ENCODE assay signal across 12 mouse cellular contexts in genomic region chr5:119321368-119322144, GRCm38 (mm10).
DNase-seq lines count a peak whose midpoint lies in the region; ATAC-seq and TF ChIP-seq lines count a peak whose summit lies in the region.
"Had no signal": no experiment of that assay in that cellular context is flagged by ENCODE, and none has a peak within 500 bp of the region (broad histone marks: within the 10 kb centered on the region; RNA-seq: fewer than 3 reads in every experiment).

No protein-coding gene starts in this region.

- WGBS in liver, embryonic 14.5 days (ENCODE audit: insufficient replicate concordance), result 13% methylated on average over 10 of the region's 10 CpGs
- WGBS in hindbrain, embryonic 13.5 days, result 79% methylated on average over 10 of the region's 10 CpGs
- WGBS in hindbrain, embryonic 14.5 days, result 80% methylated on average over 10 of the region's 10 CpGs

- no peak overlapping the region for H3K9ac ChIP-seq in liver, embryonic 14.5 days (replicated peaks)
- H3K9ac ChIP-seq in hindbrain, embryonic 13.5 days, result no peak overlapping the region
- H3K9ac ChIP-seq in hindbrain, embryonic 14.5 days, result no peak overlapping the region
- H3K9ac ChIP-seq: limb, embryonic 12.5 days had no signal

- no peak for TF ChIP-seq EP300 in liver, embryonic 14.5 days (IDR thresholded peaks at IDR 0.05; ENCODE audit: low read depth)

- no peak overlapping the region for H3K27ac ChIP-seq in liver, embryonic 14.5 days
- H3K27ac ChIP-seq in hindbrain, embryonic 13.5 days, result no peak overlapping the region
- no peak overlapping the region for H3K27ac ChIP-seq in hindbrain, embryonic 14.5 days
- H3K27ac ChIP-seq: limb, embryonic 12.5 days had no signal

- no peaks in the 10 kb centered on the region for H3K36me3 ChIP-seq in liver, embryonic 14.5 days (replicated peaks; ENCODE audit: control insufficient read depth, insufficient read depth, low read depth)
- H3K36me3 ChIP-seq in splenic B cell, adult 2 months (ENCODE audit: control insufficient read depth, insufficient read depth, low read length, poor library complexity, severe bottlenecking), result no peaks in the 10 kb centered on the region
- H3K36me3 ChIP-seq in hindbrain, embryonic 13.5 days, result no peaks in the 10 kb centered on the region
- no peaks in the 10 kb centered on the region for H3K36me3 ChIP-seq in hindbrain, embryonic 14.5 days (replicated peaks; ENCODE audit: control insufficient read depth, insufficient read depth)
- H3K36me3 ChIP-seq: limb, embryonic 12.5 days had no signal

- no peaks in the 10 kb centered on the region for H3K9me3 ChIP-seq in liver, embryonic 14.5 days (ENCODE audit: control insufficient read depth, low read length)
- no peaks in the 10 kb centered on the region for H3K9me3 ChIP-seq in hindbrain, embryonic 13.5 days
- H3K9me3 ChIP-seq in hindbrain, embryonic 14.5 days (ENCODE audit: control insufficient read depth, low read length), result no peaks in the 10 kb centered on the region
- H3K9me3 ChIP-seq: limb, embryonic 12.5 days had no signal

- H3K27me3 ChIP-seq in liver, embryonic 14.5 days (ENCODE audit: control insufficient read depth, insufficient read depth, low read length), result no peaks in the 10 kb centered on the region
- no peaks in the 10 kb centered on the region for H3K27me3 ChIP-seq in splenic B cell, adult 2 months (ENCODE audit: control insufficient read depth, insufficient read depth, low read length, poor library complexity, severe bottlenecking)
- H3K27me3 ChIP-seq in hindbrain, embryonic 13.5 days, result no peaks in the 10 kb centered on the region; the same call in 1 of the 2 replicates
- no peaks in the 10 kb centered on the region for H3K27me3 ChIP-seq in hindbrain, embryonic 14.5 days (ENCODE audit: control insufficient read depth, insufficient read depth, low read length)

- no peak overlapping the region for H3K4me3 ChIP-seq in liver, embryonic 14.5 days (ENCODE audit: insufficient read depth in 1 of 2, low read depth in 2 of 2, low read length in 2 of 2)
- H3K4me3 ChIP-seq in hindbrain, embryonic 13.5 days, result no peak overlapping the region
- no peak overlapping the region for H3K4me3 ChIP-seq in hindbrain, embryonic 14.5 days (replicated peaks; ENCODE audit: low read length)
- H3K4me3 ChIP-seq: limb, embryonic 12.5 days had no signal

- DNase-seq in spleen, adult 18-20 months, result peak; percentile 26 to 27
- no peak for DNase-seq in spleen, adult 12 weeks (ENCODE audit: low spot score)
- DNase-seq in liver, embryonic 14.5 days (ENCODE audit: low read depth in 3 of 3, low spot score in 3 of 3), result peak in 1 of 3 experiments; percentile 16
- DNase-seq in lung, postnatal 4 days, result peak; percentile 64 to 74
- peak; percentile 10 for DNase-seq in splenic B cell, adult 2 months (ENCODE audit: low read depth, low spot score)
- DNase-seq in urinary bladder, postnatal 25 days (ENCODE audit: low spot score), result no peak
- DNase-seq in hindbrain, embryonic 14.5 days (ENCODE audit: low spot score), result no peak
- DNase-seq: kidney, adult 8-10 months; thymus, adult 18-20 months had no signal

- peaks cover 0 to 8% of the 10 kb centered on the region in 2 experiments; a peak in 2 of 4 replicates for H3K4me1 ChIP-seq in liver, embryonic 14.5 days (replicated peaks; ENCODE audit: control insufficient read depth in 2 of 2, insufficient read depth in 2 of 2, low read length in 1 of 2)
- 0 out of 2 replicates have a peak, but pooled peaks cover 9% of the 10 kb centered on the region for H3K4me1 ChIP-seq in hindbrain, embryonic 13.5 days (replicated peaks)
- H3K4me1 ChIP-seq in hindbrain, embryonic 14.5 days (replicated peaks; ENCODE audit: control insufficient read depth, insufficient read depth, low read length), result no peaks in the 10 kb centered on the region
- H3K4me1 ChIP-seq: limb, embryonic 12.5 days had no signal

- peak; percentile 48; the same call in 1 of the 2 replicates for ATAC-seq in liver, embryonic 14.5 days (ENCODE audit: insufficient read depth)
- ATAC-seq in hindbrain, embryonic 13.5 days (ENCODE audit: low FRiP score), result no peak
- ATAC-seq in hindbrain, embryonic 14.5 days (ENCODE audit: low FRiP score), result no peak

- no peak overlapping the region for H3K4me2 ChIP-seq in liver, embryonic 14.5 days (ENCODE audit: low read depth)
- H3K4me2 ChIP-seq in hindbrain, embryonic 13.5 days, result no peak overlapping the region
- no peak overlapping the region for H3K4me2 ChIP-seq in hindbrain, embryonic 14.5 days (replicated peaks)
- H3K4me2 ChIP-seq: heart, embryonic 11.5 days; limb, embryonic 12.5 days had no signal

- no peak for TF ChIP-seq CTCF in liver, embryonic 14.5 days (IDR thresholded peaks at IDR 0.05; ENCODE audit: low read depth)

Comparison
In these comparisons a context has a peak if more than half of its experiments do, and no peak if none do; other contexts are left out.
1. DNase-seq: peak in spleen, adult 18-20 months (2 of 2), lung, postnatal 4 days (2 of 2) and splenic B cell, adult 2 months (single experiment); none in spleen, adult 12 weeks (single experiment), urinary bladder, postnatal 25 days (single experiment) and hindbrain, embryonic 14.5 days (single experiment).